Mouse (Mus musculus): ENCODE data around the gene Slc27a5. TPM values are rescaled to one million over a fixed set of nuclear protein-coding genes. Genes with fewer than 3 reads are reported as not detected.

The Slc27a5 gene
- 1.6 TPM in 1 of 3 replicates, not detected in the others for total RNA-seq (2017)

- no peak for ATAC-seq (replicated peaks; ENCODE audit: insufficient number of reproducible peaks, low FRiP score, low TSS enrichment, poor library complexity, severe bottlenecking)
Observed at GRCm38 (mm10) chr7:12998053-12998452, at the start of gene Slc27a5. Gene Slc27a5 (minus strand): TSS chr7:12998192.

DNA sequence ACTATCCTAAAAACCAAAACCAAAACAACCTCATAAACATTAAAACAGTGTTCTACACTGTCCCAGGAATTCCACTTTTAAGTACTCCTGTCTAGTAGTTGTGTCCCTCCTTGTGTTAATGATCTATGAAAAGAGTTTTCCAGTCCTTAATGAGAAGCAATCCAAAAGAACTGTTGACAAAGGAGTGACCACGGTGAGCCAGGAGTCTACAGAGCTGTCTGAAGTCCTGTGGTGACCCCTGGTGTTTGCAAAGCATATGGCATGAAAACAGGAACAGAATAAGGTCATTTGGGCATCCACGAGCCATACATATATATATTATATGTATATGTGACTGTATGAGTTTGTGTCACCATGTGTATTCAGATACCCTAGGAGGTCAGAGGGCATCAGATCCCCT, 48.1 kb upstream of the Slc27a5 start:
- peak; percentile 75 for ATAC-seq (replicated peaks; ENCODE audit: insufficient number of reproducible peaks, low FRiP score, low TSS enrichment, poor library complexity, severe bottlenecking)

DNA sequence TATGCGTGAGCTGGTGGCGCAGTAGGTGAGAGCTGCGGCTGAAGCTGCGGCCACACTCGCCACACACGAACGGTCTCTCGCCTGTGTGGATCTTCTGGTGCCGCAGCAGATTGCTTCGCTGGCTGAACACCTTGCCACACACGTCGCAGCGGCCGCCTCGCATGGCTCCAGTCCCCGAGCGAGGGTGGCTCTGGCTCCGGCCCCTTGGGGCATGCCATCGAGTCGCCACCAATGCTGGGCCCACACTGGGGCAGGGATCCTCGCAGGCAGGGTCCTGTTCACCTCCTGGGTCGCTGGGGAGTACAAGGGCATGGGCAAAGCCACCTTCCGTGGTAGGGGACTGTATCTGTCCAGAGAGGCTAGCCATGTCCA, 46.2 kb upstream of the Slc27a5 start:
- no peak for ATAC-seq (replicated peaks; ENCODE audit: insufficient number of reproducible peaks, low FRiP score, low TSS enrichment, poor library complexity, severe bottlenecking)

- no peak for ATAC-seq (replicated peaks; ENCODE audit: insufficient number of reproducible peaks, low FRiP score, low TSS enrichment, poor library complexity, severe bottlenecking)
Observed at GRCm38 (mm10) chr7:13043445-13044253, 45.7 kb upstream of the Slc27a5 start.

DNA sequence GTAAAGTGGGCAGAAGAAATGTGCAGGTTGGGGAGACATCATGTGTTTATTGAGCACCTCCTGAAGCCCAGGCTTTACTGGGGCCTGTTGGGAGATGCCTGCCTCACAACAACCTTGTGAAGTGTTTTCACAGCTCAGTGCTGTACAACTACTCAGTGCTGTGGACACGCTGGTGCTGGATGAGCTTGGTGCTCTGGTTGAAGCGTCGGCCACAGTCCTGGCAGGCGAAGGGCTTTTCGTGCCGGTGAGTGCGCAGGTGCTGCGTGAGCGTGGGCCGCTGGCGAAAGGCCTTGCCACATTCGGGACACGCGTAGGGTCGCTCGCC, 45.1 kb upstream of the Slc27a5 start:
- no peak for ATAC-seq (replicated peaks; ENCODE audit: insufficient number of reproducible peaks, low FRiP score, low TSS enrichment, poor library complexity, severe bottlenecking)

DNA sequence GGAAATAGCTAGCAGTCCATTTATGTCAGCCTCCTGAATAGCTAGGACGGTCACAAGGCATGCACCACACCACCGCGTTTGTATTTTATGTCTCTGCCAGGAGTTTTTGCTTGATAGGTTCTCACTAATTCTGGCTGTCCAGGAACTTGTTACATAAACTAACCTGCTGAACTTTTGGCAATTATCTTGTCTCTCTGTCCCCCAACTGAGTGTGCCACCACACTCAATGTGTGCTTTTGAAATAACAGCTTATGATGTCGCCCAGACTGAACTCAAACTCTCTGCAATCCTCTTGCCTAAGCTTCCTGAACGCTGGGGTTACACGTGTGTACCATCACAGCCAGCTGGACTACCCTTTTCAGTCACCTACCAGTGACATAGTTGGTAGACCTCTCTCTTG, 44.5 kb upstream of the Slc27a5 start:
- no peak for ATAC-seq (replicated peaks; ENCODE audit: insufficient number of reproducible peaks, low FRiP score, low TSS enrichment, poor library complexity, severe bottlenecking)

GRCm38 (mm10) chr7:13041256-13041655, 43.3 kb upstream of the Slc27a5 start:
- ATAC-seq (replicated peaks; ENCODE audit: insufficient number of reproducible peaks, low FRiP score, low TSS enrichment, poor library complexity, severe bottlenecking), result no peak

GRCm38 (mm10) chr7:13039181-13039580, 41.2 kb upstream of the Slc27a5 start:
- ATAC-seq (replicated peaks; ENCODE audit: insufficient number of reproducible peaks, low FRiP score, low TSS enrichment, poor library complexity, severe bottlenecking), result no peak

GRCm38 (mm10) chr7:13038621-13039169, 40.7 kb upstream of the Slc27a5 start:
- 0 out of 2 replicates have a peak, but pooled peaks have one; percentile 4 for ATAC-seq (replicated peaks; ENCODE audit: insufficient number of reproducible peaks, low FRiP score, low TSS enrichment, poor library complexity, severe bottlenecking)

GRCm38 (mm10) chr7:13037901-13038555, 40.0 kb upstream of the Slc27a5 start, which contains the start of gene Ube2m:
Gene Ube2m (minus strand): TSS chr7:13038275.
- peak; percentile 60 for ATAC-seq (replicated peaks; ENCODE audit: insufficient number of reproducible peaks, low FRiP score, low TSS enrichment, poor library complexity, severe bottlenecking)

GRCm38 (mm10) chr7:13037366-13037765, 39.4 kb upstream of the Slc27a5 start:
- no peak for ATAC-seq (replicated peaks; ENCODE audit: insufficient number of reproducible peaks, low FRiP score, low TSS enrichment, poor library complexity, severe bottlenecking)

GRCm38 (mm10) chr7:13036806-13037205, 38.8 kb upstream of the Slc27a5 start:
- ATAC-seq (replicated peaks; ENCODE audit: insufficient number of reproducible peaks, low FRiP score, low TSS enrichment, poor library complexity, severe bottlenecking), result no peak

GRCm38 (mm10) chr7:13035211-13035855, 37.3 kb upstream of the Slc27a5 start:
- ATAC-seq (replicated peaks; ENCODE audit: insufficient number of reproducible peaks, low FRiP score, low TSS enrichment, poor library complexity, severe bottlenecking), result no peak

DNA sequence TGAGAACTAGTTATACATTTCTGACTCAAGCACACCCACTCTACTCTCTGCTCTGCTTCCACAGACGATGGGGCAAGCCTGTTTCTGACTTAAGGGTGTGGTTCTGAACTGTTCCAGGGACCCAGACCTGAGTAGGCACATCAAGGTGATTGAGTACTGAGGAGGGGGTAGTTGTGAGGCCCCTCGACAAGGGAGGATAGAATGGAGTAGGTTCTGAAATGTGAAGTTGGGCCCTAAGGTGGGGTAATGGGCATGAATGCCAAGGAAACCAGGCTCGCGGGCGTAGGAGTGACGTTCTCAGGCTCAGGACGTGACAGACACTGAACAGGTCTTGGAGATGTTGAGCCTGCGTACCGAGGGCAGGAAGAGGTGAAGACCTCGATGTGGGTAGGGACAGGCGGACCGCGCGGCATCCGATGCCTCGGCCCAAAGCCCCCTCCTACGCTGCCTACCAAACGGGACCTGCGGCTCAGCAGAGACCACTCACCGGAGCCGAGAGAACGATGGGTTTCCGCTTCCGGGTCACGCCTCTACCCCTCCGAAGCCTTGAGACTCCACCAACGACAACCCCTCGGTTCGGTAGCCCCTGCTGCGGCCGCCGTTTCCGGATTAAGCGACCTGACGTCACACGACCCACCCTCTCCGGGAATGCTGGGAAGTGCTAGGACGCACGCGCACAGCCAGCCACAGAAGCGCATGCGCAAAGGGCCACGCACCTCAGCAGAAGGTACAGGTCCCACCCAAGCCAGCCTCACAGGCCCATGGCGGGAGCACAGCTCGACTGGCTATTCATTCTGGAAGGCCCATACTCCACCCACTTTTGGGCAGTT, 36.4 kb upstream of the Slc27a5 start, which contains the start of gene Chmp2a:
TSS of gene Chmp2a (minus strand) at position 660 of the 830 bp plus-strand sequence.
- ATAC-seq (replicated peaks; ENCODE audit: insufficient number of reproducible peaks, low FRiP score, low TSS enrichment, poor library complexity, severe bottlenecking), result peak; percentile 67

- ATAC-seq (replicated peaks; ENCODE audit: insufficient number of reproducible peaks, low FRiP score, low TSS enrichment, poor library complexity, severe bottlenecking), result no peak
Observed at GRCm38 (mm10) chr7:13033451-13034147, 35.6 kb upstream of the Slc27a5 start.

- ATAC-seq (replicated peaks; ENCODE audit: insufficient number of reproducible peaks, low FRiP score, low TSS enrichment, poor library complexity, severe bottlenecking), result no peak
Observed at GRCm38 (mm10) chr7:13032541-13032940, 34.5 kb upstream of the Slc27a5 start.

DNA sequence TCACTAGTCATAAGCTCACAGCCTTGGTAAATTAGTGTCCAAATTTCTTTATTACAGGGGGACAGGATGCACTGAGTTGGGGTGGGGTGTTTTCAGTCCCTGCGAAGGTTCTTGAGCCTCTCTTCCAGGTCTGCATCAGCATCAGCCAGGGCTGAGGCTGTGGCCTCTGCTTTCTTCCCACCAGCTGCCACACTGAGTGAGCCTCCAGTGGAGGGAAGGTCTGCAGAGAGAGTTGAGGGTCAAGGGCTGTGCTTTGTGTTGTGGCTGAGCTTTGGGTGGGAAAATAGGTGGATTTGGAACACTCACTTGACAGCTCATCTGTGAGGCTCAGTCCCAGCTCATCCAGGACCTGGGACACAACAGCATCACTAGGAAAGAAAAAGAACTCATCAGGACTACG, 34.0 kb upstream of the Slc27a5 start:
- ATAC-seq (replicated peaks; ENCODE audit: insufficient number of reproducible peaks, low FRiP score, low TSS enrichment, poor library complexity, severe bottlenecking), result no peak

DNA sequence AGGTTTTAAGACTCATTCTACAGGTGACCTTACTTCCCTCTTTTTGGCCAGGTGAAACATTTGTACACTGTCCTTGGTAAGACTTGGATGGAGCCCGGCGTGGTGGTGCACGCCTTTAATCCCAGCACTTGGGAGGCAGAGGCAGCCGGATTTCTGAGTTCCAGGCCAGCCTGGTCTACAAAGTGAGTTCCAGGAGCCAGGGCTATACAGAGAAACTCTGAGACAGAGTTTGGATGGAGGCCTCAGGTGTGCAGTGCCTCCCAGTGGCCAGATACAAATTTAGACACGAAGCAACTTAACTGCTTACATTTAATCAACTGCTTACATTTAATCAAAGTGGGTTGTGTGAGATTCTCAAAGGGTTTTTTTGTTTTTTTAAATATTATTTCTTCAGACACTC, 33.1 kb upstream of the Slc27a5 start:
- ATAC-seq (replicated peaks; ENCODE audit: insufficient number of reproducible peaks, low FRiP score, low TSS enrichment, poor library complexity, severe bottlenecking), result no peak
